Mouse (Mus musculus) liver, postnatal 0 days (tissue): Measurements from ENCODE around the gene Ypel2.

Source experiments
- CTCF ChIP-seq: sonication (generic); IDR thresholded peaks from 2 replicates; pipeline ENCODE4 v1.5.1; 2016; ENCODE audit warnings: antibody characterized with exemption, low read depth
- EP300 ChIP-seq: IDR thresholded peaks from 2 replicates; pipeline ENCODE4 v1.6.1; 2016; ENCODE audit warnings: antibody characterized with exemption, low read depth, mild to moderate bottlenecking

GRCm38 (mm10) chr11:86895156-86895555 is 98.4 kb downstream of the Ypel2 start:
- TF ChIP-seq CTCF (no peak), EP300 (no peak)
